Mouse (Mus musculus) gastrocnemius, adult 8-10 months (tissue): ENCODE data around the gene Zfp37. TPM values are rescaled to one million over a fixed set of nuclear protein-coding genes. Genes with fewer than 3 reads are reported as not detected.
A peak's percentile ranks its signal among the peaks of the same experiment; 100 is the strongest.
"Not testable (repeated sequence)": the region's sequence is repeated elsewhere in the genome, so short reads cannot be mapped to it uniquely, and the experiment has no call there.

Experiments
- DNase-seq, 2 experiments: peaks; one replicate each; pipeline ENCODE4 v3.0.0; 2022; ENCODE audit warnings: low spot score in 2 of 2
- total RNA-seq, 4 experiments: library from RNA; stranded (reverse); gene quantifications; 2 replicates each; pipeline ENCODE4 v1.2.4; 2022

The Zfp37 gene
- 1 to 10 TPM in 2 of 4 experiments, under 1 TPM in 2; 0.56 to 1.1 (median 0.97) TPM for total RNA-seq

DNA sequence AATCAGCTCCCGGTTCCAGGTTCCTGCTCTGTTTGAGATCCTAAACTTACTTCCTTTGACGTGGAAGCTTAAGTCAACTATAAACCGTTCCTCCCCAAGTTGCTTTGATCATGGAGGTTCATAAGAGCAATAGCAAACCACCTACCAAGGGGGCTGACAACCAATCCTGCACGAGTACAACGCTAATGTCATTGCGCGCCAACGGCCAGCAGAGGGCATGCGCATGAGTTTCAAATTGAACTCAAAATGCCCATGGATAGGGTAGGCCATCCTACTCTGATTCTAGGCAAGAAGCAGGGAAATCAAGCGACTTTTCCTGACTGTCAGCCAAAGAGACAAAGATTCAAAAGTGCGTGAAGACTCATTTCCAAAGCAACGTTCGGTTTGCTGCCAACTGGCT, at the start of gene Zfp37:
TSS of gene Zfp37 (minus strand) at position 279 of the 400 bp plus-strand sequence.
- DNase-seq: no peak

DNA sequence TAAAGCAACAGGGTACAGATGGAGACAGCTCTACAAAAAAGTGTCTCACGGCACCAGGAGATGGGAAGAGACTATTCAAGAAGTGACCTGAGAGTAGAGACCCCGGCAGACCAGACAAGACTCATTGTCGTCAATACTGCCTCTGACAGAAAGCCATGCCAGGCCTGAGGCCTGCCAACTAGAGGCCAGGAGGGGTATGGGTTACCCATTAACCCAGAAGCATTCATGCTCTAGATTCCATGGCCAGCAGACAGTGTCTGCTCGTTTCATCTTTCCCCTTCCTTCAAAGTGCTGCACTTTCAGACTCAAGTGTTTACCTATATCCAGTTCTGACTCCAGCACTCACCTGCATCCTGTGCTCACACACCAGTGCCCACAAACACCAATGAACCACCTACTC, 47.2 kb upstream of the Zfp37 start:
- DNase-seq: no peak

DNA sequence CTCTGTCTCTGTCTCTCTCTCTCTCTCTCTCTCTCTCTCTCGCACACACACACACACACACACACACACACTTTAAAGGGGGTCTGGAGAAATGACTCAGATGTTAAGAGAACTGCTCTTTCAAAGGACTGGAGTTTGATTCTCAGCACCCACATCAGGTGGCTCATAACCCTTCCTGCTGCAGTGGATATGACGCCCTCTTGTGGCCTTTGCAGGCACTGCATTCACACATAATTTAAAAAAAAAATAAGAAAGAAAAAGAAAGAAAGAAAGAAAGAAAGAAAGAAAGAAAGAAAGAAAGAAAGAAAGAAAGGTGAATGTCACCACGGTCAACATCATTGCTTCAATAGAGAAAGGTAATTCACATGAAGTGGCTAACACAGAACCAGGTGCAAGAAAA, 46.4 kb upstream of the Zfp37 start:
- no peak for DNase-seq

DNA sequence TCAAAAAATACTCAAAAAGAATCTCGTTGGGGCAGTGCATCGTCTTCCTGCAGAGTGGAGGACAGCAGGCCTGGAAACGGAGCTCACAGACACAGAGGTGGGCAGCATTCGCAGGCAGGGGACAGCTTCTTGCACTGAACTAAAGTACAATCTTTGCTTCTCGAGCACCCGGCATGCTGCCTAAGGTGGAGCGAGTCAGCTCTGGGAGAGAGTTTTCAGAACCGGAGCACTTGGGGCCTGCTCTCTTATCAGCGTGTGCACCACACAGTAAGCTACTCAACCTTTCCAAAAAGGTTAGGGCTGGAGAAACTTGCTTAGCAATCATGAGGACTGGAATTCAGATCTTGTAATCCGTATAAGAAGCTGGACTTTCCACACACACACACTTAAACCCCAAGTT, 45.8 kb upstream of the Zfp37 start:
- DNase-seq: no peak

DNA sequence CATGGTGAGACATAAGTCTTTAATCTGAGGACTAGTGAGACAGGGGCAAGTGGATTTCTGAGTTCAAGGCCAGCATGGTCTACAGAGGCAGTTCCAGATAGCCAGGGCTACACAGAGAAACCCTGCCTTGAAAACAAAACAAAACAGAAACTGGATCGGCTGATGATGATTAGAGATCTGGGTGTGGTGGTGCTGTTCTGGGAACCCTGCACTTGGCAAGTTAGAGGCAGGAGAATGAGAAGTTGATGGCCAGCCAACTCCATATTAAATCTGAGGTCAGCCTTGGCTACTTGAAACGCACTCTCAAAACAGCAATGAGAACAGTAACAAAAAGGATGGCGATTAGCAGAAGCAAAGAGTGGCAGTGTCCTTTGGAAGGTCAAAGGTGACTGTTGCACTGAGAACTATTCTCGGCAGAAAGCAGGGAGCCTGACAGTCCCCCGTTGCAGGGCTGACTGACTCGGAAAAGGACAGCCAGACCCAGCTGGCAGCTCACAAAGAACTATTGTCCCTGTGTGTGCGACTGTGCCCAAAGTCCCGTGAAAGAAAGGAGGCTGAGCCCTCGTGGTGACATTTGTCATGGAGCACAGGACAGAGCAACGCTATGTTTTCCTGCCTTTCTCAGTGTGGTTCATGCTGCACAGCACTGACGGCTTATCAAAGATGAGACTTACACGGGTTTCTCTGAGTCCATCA, 44.1 kb upstream of the Zfp37 start:
- DNase-seq: peak in 1 of 2 experiments; percentile 12

DNA sequence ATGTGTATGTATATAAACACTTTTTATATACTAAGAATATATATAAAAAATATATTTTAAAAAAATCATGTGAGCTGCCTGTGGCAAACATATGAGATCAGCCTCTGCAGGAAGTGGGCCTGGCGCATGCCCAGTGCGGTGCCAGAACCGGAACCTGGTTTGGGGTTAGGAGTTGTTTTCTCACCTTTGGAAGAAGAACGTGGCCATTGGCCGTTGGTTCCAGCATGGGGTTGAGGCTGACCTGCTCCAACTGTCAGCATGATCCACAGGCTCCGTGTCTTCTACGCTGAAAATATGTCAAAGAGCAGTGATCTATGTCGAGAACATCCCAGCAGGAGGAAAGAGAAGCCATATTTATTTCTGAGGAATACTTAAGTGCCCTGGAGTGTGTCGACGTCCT, 43.1 kb upstream of the Zfp37 start:
- DNase-seq: no peak

DNA sequence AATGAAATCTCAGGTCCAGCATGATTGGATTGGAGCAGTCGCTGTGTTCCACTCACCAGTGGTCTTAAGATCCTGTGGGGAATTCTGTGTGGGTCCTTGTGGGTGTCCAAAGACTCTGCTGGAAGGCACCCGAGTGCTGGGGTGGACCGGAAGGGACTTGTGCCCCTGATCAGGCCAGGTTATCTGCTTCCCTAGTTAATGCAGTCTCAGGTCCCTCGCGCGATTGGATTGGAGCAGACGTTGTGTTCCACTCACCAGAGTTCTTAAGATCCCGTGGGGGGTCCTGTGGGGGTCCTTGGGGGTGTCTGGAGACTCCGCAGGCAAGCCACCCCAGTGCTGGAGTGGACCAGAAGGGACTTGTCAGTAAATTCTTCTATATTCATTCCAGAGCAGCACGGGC, 41.8 kb upstream of the Zfp37 start:
- no peak for DNase-seq

DNA sequence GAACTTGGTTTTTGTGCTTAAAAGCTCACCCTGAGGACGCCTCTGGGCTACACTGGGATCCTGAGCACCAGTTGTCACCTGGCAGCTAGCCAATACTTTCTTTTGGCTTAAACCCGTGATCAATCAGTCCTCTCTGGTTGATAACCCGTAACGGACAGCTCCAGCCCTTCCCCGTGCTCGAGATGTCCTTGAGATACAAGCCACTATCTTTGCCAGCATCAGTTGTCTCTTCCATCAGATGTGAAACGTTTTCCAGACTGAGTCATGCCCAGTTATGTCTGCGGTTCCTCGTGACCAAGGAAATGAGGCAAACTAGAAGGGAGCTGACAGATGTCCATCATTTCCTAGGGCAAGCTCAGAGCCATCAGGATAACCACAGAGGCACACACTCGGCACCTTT, 36.3 kb upstream of the Zfp37 start:
- DNase-seq: no peak

DNA sequence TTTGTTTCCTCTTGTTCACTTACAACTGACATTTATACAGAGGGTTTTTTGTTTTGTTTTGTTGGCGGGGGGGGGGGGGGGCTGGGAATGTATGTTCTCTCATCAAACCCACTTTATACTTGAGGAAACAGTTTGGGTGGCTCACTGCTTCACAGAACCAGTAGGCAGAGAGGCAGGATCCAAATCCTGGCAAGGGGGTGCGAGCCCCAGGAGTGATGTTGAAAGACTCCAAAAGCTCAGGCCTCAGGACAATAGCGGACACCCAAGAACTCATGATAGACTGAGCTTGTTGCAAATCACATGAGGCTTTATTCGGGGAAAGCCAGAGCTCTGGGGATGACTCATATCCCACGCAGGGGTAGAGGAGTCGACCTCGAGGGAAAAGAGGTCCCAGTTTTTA, 35.2 kb upstream of the Zfp37 start:
- not testable (repeated sequence) for DNase-seq

DNA sequence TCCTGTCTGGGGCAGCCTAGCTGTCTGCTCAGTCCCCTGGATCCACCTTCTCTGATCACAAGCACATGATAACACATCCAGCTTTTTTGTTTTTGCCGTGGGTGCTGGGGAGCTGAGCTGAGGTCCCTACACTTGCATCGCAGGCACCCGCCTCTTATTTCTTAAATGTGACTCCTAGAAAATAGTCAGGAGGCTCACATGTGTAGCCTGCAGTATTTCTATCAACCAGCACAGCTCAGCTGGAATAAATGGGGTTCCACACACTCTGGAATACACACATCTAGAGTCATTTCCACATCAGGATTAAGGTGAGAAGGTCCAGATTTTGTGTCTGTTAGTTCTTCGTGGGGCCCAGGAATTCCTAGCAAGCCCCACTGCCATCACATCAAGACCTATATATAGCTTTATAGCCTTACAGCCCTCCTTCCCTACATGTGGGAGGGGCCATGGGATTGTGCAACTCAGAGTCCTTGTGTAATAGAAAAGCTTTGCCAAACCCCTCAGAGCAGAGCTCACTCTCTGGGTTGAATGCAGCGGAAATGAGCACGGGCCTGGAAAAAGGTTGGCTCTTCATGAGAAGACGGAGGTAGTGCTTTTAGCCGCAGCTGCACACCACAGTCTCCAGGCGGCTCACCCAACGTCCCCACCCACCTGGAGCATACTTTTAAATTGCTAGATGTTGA, 34.4 kb upstream of the Zfp37 start:
- DNase-seq: no peak

DNA sequence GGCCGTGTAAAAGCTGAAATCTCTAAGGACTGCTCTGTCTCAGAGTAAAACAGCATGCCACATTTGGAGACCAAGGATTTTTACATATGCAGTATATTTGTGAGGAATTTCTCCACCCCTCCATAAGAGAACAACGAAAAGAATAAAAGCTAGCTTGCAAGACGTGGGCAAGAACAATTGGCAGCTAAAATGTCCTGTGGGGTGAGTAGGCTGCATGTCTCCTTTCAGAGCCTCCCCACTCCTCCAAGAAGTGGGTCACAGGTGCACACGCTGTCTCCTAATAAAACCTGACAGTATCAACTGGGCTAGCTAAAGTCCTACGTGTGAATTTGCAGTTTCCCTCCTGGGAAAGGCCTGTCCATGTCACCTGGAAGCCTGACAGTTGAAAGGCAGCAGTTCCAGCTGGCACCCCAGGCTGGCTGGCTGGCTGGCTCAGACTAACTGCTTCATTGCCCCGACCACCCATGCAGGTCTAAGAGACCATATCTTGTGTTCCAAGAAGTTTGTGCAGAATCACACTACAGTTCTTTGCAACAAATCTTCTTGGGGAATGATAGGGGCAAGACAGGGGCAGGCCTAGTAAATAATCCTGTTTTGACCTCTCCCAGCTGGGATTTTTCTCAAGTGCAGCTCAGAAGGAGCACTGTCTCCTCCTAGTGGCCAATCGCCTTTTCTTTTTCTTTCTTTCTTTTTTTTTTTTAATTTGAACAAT, 32.4 kb upstream of the Zfp37 start:
- peak in 1 of 2 experiments; percentile 9 for DNase-seq

DNA sequence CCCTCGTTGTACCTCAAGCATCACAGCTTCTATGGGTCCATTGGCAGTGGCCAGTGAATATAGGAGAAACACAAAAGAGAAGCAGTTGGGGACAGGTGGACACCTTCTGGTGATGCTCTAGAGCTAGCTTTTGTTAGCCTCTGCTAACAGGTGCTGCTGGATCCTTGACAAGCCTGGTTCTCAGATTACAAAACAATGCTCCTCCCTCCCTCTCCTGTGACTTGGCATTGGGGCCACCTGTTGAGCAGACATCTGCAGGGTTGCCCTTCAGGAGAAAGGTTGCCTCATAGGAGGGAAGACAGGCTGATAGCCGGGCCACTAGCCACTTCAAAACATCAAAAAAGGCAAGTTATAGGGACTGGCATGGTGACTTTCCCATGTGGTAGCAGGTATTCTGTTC, 31.4 kb upstream of the Zfp37 start, which contains the start of gene Slc31a2:
TSS of gene Slc31a2 (plus strand) at position 287 of the 400 bp plus-strand sequence.
- DNase-seq: no peak

DNA sequence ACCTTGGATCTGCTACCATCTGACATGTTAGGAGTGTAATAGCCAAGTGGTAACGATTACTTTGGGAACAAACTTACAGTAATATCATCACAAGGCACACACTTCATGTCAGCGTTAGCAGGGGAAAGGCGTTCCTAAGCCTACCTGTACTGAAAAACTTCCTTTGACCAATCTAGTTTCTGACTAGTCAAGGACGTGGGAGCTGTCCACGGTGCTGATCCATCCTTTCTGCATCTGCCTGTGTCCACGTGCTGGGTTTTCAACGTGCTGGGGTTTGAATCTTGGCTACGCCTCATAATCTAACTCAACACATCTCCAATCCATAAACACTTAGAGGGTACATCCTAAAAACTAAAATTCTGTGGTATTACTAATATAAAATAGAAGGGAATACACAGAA, 26.1 kb upstream of the Zfp37 start:
- no peak for DNase-seq

DNA sequence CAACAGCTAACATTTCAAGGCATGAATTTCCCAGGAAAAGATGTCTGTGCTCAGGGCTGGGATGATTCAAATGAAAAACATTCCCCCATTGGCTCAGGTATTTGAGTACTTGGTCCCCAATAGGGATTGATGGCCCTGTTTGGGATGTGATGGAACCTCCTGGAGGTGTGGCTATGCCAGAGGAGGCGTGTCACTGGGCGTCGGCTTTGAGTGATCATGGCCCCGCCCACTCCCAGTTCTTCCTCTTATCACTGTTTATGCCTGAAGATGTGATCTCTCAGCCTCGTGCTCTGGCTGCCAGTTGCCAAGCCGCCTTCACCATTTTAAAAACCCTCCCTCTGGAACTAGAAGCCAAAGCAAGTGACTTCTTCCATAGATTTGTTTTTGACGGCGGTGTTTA, 23.7 kb upstream of the Zfp37 start:
- no peak for DNase-seq

DNA sequence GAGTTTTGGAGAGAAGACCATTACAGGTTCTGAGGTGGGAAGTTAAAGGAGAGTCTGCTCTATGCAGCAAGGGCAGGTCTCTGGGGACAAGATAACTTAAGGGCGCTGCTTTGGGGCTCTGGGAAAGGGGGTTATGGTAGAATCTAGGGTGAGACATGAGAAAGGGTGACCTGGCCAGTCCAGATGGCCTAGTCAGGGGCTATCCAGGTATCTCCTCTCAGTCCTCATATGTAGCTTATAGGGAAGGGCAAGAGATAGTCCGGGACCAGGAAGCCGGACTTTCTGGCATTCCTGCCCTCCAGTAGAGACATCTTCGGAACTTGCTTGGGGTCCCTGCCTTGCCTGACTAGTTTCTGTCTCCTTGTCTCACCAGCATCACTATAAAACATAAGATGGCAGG, 20.9 kb upstream of the Zfp37 start:
- DNase-seq: no peak

DNA sequence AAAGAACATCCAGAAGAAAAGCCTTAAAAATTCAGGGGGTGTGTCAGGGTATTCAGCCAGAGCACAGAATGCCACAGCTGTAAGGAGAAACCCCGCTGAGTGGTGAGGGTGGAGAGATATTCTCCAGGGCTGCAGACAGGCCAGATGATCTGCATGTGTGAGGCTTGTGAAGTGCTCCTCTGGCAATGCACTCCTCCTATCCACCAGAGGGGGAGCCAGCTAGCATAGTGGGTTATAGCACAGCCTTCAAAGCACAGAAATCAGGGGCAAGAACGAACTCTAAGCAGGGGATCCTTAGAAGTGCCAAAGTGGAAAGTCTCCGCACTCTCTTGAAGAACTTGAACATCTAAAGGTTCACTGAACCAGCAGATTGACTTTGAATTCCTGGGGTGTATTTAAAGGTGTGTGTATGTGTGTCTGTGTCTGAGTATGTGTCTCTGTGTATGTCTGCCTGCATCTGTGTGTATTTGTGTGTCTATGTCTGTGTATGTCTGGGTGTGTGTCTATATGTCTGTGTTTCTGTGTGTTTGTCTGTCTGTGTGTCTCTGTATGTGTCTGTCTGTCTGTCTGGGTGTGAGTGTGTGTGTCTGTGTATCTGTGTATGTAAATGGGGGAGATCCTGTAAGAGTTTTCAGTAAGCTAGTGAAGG, 20.2 kb upstream of the Zfp37 start:
- DNase-seq: no peak

DNA sequence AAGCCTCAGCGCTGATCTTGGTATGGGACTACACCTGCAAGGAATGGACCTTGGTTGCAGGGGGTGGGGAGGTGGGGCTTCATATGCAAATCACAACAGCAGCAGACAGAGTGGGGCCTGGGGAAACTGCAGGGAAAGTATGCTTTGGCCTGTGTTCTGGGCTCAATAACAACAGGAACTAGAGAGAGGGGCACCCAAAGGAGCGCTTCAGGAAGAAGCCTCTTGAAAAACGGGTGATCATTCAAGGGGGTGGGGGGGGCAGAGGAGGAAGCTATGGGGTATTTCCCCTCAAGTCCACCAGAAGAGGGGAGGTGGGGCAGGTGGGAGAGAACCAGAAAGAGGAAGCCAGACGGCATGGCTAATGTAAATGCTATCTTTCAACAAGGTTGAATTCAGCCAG, 17.5 kb upstream of the Zfp37 start:
- DNase-seq: no peak

DNA sequence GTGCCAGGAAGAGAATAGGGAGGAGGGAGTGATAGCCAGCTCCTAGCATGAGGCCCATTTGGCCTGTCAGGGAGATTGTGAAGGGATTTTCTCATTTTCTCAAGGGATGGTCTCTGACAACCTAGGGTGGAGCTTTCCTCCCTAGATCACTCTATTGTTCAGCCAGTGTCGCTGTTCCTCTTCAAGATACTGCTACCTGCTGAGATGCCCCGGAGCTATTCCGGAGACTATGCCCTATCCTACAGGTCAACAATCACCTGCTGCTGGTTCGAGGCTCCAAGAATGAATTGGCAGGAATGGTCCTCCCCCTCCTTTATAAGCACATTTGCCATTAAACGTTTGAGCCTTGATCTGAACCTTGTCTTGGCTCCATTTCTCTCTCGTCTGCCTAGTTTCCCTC, 9.7 kb upstream of the Zfp37 start:
- no peak for DNase-seq

DNA sequence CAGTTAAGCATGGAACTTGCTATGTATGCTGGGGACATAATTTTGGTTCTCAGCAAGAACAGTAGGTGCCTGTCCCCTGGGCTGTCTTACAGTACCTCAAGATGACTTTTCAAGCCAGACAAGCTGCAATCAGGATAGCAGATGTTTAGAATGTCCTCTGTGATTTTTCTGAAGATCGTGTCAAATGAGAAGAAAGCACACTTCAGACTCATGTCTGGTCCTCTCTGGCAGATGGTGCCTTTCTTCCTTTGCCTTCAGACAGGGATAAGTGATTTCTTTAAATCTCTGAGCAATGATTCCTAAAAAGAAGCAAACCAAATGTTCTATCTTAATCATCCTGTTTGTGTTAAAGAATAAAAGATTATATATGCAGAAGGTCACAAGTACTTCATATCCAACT, 694 bp downstream of the Zfp37 start:
- DNase-seq: no peak

DNA sequence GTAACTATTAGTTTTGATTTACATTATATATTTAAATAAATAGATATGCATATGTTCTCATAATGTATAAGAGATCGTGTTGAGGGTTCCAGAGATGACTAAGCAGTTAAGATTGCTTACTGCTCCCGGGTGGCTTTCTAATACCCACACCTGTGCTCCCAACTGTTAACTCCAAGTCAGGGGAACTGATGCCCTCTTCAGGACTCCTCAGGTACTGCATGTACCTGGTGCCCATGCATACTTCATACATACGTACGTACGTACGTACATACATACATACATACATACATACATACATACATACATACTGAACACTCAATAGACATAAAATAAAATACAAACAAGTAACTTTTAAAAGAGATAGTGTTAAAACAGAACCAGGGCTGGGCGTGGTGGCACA, 1.4 kb downstream of the Zfp37 start:
- DNase-seq: no peak

DNA sequence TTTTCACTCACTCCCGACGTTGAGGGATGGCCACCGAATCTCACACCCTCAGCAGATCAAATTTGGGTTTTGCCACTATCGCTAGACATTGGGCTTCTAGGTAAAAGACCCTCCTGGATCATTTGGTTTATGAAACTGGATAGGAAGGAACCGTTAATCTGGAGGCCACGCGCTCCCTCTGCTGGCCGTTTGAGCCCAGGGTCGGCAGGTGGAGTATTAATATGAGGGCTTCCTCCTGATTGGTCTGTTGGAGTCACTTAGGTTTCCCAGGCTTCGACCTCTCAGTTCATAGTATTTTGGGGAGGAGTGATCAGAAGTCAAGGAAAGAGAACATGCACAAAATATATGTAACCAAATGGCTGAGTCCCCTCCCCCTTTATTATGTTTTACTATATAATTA, 2.5 kb downstream of the Zfp37 start:
- DNase-seq: no peak

DNA sequence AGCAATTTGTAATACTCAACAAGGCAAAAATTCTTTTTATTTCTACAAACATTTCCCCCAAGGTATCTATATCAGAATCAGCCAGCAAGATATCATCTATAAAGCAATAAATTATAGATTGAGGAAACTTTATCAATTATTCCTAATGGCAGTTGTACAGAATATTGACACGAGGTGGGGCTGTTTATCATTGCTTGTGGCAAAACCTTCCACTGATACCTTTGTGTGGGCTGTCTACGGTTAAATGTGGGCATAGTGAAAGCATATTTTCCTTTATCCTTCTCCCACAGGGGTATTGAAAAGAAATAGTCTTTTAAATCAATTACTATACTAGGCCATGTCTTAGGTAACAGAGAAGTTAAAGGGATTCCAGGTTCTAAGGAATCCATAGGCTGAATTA, 17.4 kb downstream of the Zfp37 start:
- no peak for DNase-seq
